Mouse (Mus musculus) duodenum, adult 2 months (tissue): ENCODE data around the gene Gm7982. TPM values are rescaled to one million over a fixed set of nuclear protein-coding genes. Genes with fewer than 3 reads are reported as not detected.

ENCODE experiments used
- polyA plus RNA-seq: library from polyadenylated mRNA; depleted of rRNA; stranded (reverse); fragments of >200 nt; gene quantifications from 2 replicates; pipeline ENCODE4 v1.2.3, GENCODE M21; 2012; ENCODE audit warnings: low replicate concordance; rRNA removed

Gene Gm7982
- not detected in 2 replicates for polyA plus RNA-seq

DNA sequence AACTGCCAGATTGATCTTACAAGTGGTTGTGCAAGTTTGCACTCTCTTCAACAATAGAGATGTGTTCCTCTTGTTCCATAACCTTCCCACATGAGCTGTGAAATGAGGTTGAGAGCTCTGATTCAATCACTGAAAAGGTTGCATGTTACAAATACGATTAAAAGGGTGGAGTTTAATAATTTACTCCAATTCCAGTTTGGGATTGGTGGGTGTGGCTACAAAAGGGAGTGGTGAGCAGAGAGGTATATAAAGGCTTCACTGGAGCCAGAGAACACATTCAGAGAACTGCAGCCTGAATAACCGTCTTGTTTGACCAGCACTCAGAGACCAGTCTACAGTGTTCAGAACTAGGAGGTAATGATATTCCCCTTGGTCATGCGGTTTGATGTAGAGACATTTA is at the start of gene Gm7982:
Gm7982 (plus strand) TSS at position 301 of the 400 bp plus-strand sequence.

DNA sequence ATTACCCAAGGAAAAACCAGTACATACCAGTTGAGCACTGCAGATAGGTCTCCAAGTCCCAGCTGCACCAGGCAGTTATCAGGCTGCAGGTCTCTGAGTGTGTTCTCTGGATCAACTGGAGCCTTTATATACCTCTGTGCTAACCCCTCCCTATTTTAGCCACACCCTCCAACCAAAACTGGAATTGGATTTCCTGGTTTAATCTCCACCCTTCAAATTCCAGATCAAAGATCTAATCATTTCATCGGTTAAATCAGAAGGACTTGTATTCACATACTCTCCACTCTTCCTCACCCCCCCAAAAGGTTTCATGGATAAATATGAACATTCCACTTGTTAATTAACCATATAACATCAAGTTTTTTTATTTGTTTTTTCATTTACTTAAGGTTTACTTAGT is 5.7 kb upstream of the Gm7982 start, which contains the start of gene Gm7978:
Gm7978 (minus strand) TSS at position 101 of the 400 bp plus-strand sequence.

DNA sequence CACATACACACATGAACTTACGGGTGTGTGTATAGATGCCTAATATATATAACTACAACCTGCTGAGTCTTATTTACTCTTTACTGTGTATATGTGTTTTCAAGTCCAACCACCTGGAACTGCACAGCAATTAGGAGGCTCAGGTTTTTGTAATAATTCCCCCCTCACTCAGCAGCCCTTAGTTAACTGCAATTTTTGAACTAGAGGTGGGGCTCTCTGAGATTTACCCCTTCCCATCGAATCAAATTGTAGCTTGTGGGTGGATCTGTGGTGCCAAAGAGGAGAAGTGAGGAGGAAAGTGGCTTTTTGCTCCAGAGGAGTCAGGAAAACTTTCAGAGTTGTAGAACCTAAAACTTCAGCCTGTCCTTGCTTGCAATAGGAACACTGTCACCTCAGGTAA is 33.9 kb downstream of the Gm7982 start, which contains the start of gene E330014E10Rik:
E330014E10Rik (plus strand) TSS at position 301 of the 400 bp plus-strand sequence.

Other genes starting within 250 kb of the Gm7982 start
- not detected in 2 replicates for gene Gm3286, start 231.3 kb upstream of the Gm7982 start, polyA plus RNA-seq
- not detected in 2 replicates for gene Gm7971, start 147.1 kb upstream of the Gm7982 start, polyA plus RNA-seq
- gene Gm7978, start 5.8 kb upstream of the Gm7982 start, polyA plus RNA-seq: not detected in 2 replicates
- gene E330014E10Rik, start 34.0 kb downstream of the Gm7982 start, polyA plus RNA-seq: not detected in 2 replicates
- gene Cxcl13, start 214.9 kb downstream of the Gm7982 start, polyA plus RNA-seq: 0.32 TPM in 1 of 2 replicates, not detected in the other